Mouse (Mus musculus) hindbrain, embryonic 12.5 days (tissue): ENCODE measurements around the gene Ankrd27. TPM values are rescaled to one million over a fixed set of nuclear protein-coding genes. Genes with fewer than 3 reads are reported as not detected.

Source experiments
- ATAC-seq: fragments of 200-750 bp; cut with Nextera tagmentation; 2 replicates; pipeline ENCODE4 v1.8.0; 2017; ENCODE audit warnings: moderate TSS enrichment; ENCODE audit not compliant: low FRiP score
- H3K27ac ChIP-seq: fragments of 300-500 bp; sonication (generic); 2 replicates; pipeline ENCODE4 v1.5.1; 2016; ENCODE audit warnings: mild to moderate bottlenecking
- H3K27me3 ChIP-seq: fragments of 300-500 bp; sonication (generic); 2 replicates; pipeline ENCODE4 v1.6.1; 2016; ENCODE audit warnings: mild to moderate bottlenecking
- H3K36me3 ChIP-seq: fragments of 300-500 bp; sonication (generic); 2 replicates; pipeline ENCODE4 v1.6.1; 2016; ENCODE audit warnings: mild to moderate bottlenecking
- H3K4me1 ChIP-seq: fragments of 300-500 bp; sonication (generic); 2 replicates; pipeline ENCODE4 v1.6.1; 2016
- H3K4me2 ChIP-seq: fragments of 300-500 bp; sonication (generic); replicated peaks from 2 replicates; pipeline ENCODE4 v1.6.1; 2016; ENCODE audit warnings: mild to moderate bottlenecking
- H3K4me3 ChIP-seq: fragments of 300-500 bp; sonication (generic); 2 replicates; pipeline ENCODE4 v1.5.1; 2016; ENCODE audit warnings: mild to moderate bottlenecking
- H3K9ac ChIP-seq: fragments of 300-500 bp; sonication (generic); 2 replicates; pipeline ENCODE4 v1.6.1; 2016; ENCODE audit warnings: mild to moderate bottlenecking, moderate library complexity
- H3K9me3 ChIP-seq: fragments of 300-500 bp; sonication (generic); replicated peaks from 2 replicates; pipeline ENCODE4 v1.6.1; 2016; ENCODE audit warnings: mild to moderate bottlenecking
- WGBS: fragments of 180-500 bp; shearing (Covaris S2); methylation state at CpG from one replicate; pipeline ENCODE4 v1.1.7; 2016; 5-methylcytosine and 5-hydroxymethylcytosine counted together
- polyA plus RNA-seq: library from polyadenylated mRNA; unstranded; fragments of >200 nt; fragmentation: Nextera tagmentation; extraction: Ambion mirVana; gene quantifications from 2 replicates; pipeline ENCODE4 v1.2.1, GENCODE M21; 2016

Gene Ankrd27
- polyA plus RNA-seq: 30.3 and 32.1 TPM in 2 replicates

- Histone ChIP-seq H3K27ac (peak within 1 kb of the TSS; percentile 80), H3K4me1 (peaks cover 25% of the 10 kb centered on the region), H3K4me2 (peak within 1 kb of the TSS; percentile 99), H3K4me3 (peak within 1 kb of the TSS; percentile 86), H3K9ac (peak within 1 kb of the TSS; percentile 81), H3K36me3 (no peaks in the 10 kb centered on the region), H3K9me3 (no peaks in the 10 kb centered on the region), H3K27me3 (peaks cover 38% of the 10 kb centered on the region)
- WGBS: under 1% methylated on average over 49 of the region's 49 CpGs
- peak; percentile 99 for ATAC-seq
Measured at GRCm38 (mm10) chr7:35586055-35586905, at the start of gene Ankrd27. TSS of gene Ankrd27 (plus strand) at chr7:35586244.

DNA sequence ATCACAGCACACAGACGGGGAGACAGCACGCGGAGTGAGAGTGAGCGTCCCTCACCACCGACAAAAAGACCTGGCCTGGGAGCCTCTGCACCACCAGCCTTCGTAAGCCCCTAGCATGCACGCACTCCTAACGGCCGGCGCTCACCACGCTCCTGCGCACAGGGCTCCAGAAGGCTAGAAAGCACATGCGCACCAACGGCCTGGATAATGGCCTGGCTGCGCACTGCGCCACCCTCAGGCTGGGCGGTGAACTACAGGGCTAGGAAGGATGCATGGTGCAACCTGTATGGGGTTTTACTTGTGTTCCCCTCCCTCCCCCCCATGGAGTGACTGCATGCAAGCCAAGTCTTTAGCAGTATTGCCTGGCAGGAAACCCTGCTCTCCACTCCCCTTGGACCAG lies 48.5 kb upstream of the Ankrd27 start, which contains the start of gene Tdrd12:
Gene Tdrd12, minus strand, starts transcription at position 184 of the 400 bp plus-strand sequence.
- no peaks in the 10 kb centered on the region for H3K9me3 ChIP-seq
- no peak within 1 kb of the TSS for H3K9ac ChIP-seq
- no peaks in the 10 kb centered on the region for H3K4me1 ChIP-seq
- H3K36me3 ChIP-seq: no peaks in the 10 kb centered on the region
- ATAC-seq: no peak
- H3K27me3 ChIP-seq: no peaks in the 10 kb centered on the region
- H3K4me2 ChIP-seq: no peak within 1 kb of the TSS
- 85% methylated on average over 17 of the region's 17 CpGs for WGBS
- H3K4me3 ChIP-seq: no peak within 1 kb of the TSS
- no peak within 1 kb of the TSS for H3K27ac ChIP-seq

DNA sequence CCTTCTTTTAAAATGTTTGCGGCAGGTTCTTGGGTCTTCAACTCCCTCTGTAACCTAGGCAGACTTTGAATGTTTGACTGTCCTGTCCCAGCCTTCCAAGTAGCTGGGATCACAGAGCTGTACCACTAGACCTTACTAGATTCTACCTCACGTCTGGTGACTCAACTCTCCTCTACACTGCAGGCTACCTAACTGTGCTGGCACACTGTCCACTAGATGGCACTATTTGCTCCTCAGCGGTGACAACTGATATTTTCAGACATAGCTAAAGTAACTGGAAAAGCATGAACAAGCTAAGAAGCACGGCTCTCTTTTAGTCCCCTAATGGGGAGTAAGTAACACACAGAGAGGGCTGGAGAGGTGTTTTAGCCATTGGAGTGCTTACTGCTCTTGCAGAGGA lies 40.2 kb upstream of the Ankrd27 start:
- Histone ChIP-seq H3K9me3 (no peaks in the 10 kb centered on the region), H3K27ac (no peak overlapping the region), H3K36me3 (peaks cover 22% of the 10 kb centered on the region), H3K4me2 (no peak overlapping the region), H3K9ac (no peak overlapping the region), H3K27me3 (no peaks in the 10 kb centered on the region), H3K4me3 (no peak overlapping the region), H3K4me1 (no peaks in the 10 kb centered on the region)
- WGBS: 38% methylated on average over 4 of the region's 4 CpGs
- no peak for ATAC-seq

DNA sequence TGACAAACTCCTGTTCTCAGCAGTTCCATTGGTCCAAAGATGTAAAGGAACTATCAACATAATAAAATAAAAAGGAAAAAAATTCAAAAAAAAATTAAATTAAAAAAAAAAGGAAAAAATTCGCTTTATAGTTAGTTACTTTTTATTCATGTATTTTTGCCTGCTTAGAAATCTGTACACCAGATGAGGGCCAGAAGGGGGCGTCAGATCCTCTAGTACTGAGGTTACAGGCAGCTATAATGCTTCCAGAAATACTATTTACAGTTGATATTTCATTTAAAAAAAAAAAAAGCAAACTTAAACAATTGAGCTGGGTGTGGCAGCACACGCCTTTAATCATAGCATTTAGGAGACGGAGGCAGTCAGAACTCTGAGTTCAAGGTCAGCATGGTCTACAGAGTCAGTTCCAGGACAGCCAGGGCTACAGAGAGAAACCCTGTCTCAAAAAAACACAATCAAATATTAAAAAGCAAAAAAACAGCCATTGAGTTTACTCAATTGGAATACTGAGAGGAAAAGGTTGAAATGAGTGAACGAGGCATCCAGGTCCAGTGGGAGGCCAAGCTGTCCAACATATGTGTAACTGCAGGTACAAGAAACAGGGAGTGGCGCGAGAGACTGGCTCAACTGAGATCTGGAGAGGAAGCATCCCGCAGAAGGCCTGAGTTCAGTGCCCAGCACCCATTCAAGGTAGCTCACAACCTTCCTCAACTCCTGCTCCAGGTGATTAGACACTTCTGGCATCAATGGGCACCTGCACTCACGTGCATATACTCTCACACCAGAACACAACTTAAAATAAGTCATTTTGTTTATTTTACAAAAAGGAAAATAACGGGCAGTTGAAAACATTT lies 32.1 kb upstream of the Ankrd27 start:
- Histone ChIP-seq H3K9ac (no peak overlapping the region), H3K4me3 (peak overlapping the region; percentile 55), H3K4me2 (peak overlapping the region; percentile 92)

GRCm38 (mm10) chr7:35554605-35555175 lies 31.4 kb upstream of the Ankrd27 start:
- no peaks in the 10 kb centered on the region for H3K27me3 ChIP-seq
- H3K4me1 ChIP-seq: peaks cover 12% of the 10 kb centered on the region
- peak; percentile 75 for ATAC-seq
- WGBS: 4% methylated on average over 26 of the region's 28 CpGs
- peak overlapping the region; percentile 55 for H3K4me3 ChIP-seq
- peak overlapping the region; percentile 77 for H3K9ac ChIP-seq
- H3K27ac ChIP-seq: peak overlapping the region; percentile 91
- H3K4me2 ChIP-seq: peak overlapping the region; percentile 92
- H3K36me3 ChIP-seq: peaks cover 18% of the 10 kb centered on the region
- no peaks in the 10 kb centered on the region for H3K9me3 ChIP-seq

More for the DNA sequence above, 32.1 kb upstream of the Ankrd27 start:
- H3K36me3 ChIP-seq: peaks cover 23% of the 10 kb centered on the region
- 64% methylated on average over 10 of the region's 10 CpGs for WGBS
- H3K4me1 ChIP-seq: peaks cover 12% of the 10 kb centered on the region
- no peaks in the 10 kb centered on the region for H3K27me3 ChIP-seq
- no peaks in the 10 kb centered on the region for H3K9me3 ChIP-seq
- no peak for ATAC-seq
- H3K27ac ChIP-seq: no peak overlapping the region

DNA sequence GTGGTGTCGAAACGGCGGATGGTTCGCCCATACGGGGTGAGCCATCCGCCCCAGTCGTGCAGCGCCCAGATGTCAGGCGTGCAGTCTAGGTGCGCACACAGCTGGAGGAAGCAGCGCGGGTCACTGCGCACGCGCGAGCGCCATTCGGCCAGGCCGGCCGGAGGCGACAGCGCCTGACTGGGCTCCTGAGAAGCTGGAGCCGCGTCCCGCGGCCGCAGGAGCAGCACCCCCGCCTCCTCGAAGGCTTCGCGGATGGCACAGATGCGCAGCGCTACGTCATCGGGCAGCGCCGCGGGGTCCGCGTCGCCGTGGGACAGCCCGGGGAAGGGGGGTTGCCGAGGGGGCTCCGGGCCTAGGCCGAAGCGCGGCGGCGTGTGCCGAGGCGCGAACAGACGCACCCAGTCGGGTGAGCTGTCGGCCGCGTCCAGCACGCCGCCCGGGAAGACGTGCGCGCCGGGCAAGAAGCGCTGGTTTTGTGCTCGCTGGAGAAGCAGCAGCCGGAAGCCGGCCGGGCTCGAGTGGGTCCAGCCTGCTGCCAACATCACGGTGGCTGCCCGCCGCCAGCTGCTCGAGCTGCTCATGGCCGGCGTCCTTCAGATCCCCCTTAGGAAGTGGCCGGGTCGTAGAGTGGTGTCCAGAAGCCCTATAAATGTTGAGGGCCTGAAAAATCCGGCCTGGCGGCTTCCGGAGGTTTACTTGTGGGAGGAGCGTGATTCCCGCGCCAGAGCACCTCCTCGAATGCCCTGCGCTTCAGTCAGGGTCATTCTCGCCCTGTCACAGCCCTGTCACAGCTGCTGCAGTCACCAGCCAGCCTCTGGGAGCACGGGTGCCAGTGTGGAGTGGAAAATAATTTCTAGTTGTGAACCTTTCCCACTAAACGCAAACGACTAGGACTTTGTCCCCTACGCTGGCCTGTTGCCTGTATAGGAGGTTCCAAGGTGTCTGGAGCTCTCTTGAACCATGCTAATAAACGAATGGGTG lies 30.5 kb upstream of the Ankrd27 start:
- peaks cover 12% of the 10 kb centered on the region for H3K4me1 ChIP-seq
- H3K4me3 ChIP-seq: peak overlapping the region; percentile 55
- no peaks in the 10 kb centered on the region for H3K9me3 ChIP-seq
- H3K27me3 ChIP-seq: no peaks in the 10 kb centered on the region
- ATAC-seq: peak; percentile 94
- peak overlapping the region; percentile 77 for H3K9ac ChIP-seq
- peak overlapping the region; percentile 92 for H3K4me2 ChIP-seq
- under 1% methylated on average over 82 of the region's 93 CpGs for WGBS
- peak overlapping the region; percentile 91 for H3K27ac ChIP-seq
- H3K36me3 ChIP-seq: peaks cover 10% of the 10 kb centered on the region

GRCm38 (mm10) chr7:35556205-35556603 lies 29.8 kb upstream of the Ankrd27 start, which contains the start of gene Nudt19:
TSS of gene Nudt19 (minus strand) at chr7:35556304.
- H3K4me2 ChIP-seq: peak within 1 kb of the TSS; percentile 92
- ATAC-seq: no peak
- 0 out of 2 replicates have a peak, but pooled peaks cover 5% of the 10 kb centered on the region for H3K36me3 ChIP-seq
- peak within 1 kb of the TSS; percentile 55 for H3K4me3 ChIP-seq
- 81% methylated on average over 4 of the region's 4 CpGs for WGBS
- peaks cover 12% of the 10 kb centered on the region for H3K4me1 ChIP-seq
- H3K27ac ChIP-seq: peak within 1 kb of the TSS; percentile 91
- H3K9ac ChIP-seq: peak within 1 kb of the TSS; percentile 77
- no peaks in the 10 kb centered on the region for H3K9me3 ChIP-seq
- H3K27me3 ChIP-seq: no peaks in the 10 kb centered on the region

DNA sequence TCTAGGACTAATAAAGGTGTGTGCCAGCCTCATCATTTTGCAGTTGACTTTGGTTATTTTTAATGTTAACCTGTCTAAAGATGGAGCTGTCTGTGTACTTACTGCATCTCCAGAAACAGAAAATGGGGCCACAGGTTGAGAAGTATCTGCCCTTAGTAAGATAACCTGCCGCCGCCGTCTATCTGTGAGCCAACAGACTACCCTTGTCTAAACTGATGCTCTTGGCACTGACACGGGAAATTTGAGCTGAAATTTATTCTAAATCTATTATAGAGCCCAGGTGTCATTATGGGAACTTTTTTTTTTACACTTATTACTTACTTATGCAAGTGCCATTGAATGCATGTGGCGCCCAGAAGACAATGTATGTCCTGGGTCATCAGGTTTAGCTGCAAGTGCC lies 29.1 kb upstream of the Ankrd27 start:
- 90% methylated on average over 5 of the region's 5 CpGs for WGBS
- no peak overlapping the region for H3K4me3 ChIP-seq
- H3K9ac ChIP-seq: no peak overlapping the region
- no peak for ATAC-seq
- H3K36me3 ChIP-seq: no peaks in the 10 kb centered on the region
- no peaks in the 10 kb centered on the region for H3K27me3 ChIP-seq
- no peaks in the 10 kb centered on the region for H3K9me3 ChIP-seq
- no peak overlapping the region for H3K4me2 ChIP-seq
- no peak overlapping the region for H3K27ac ChIP-seq
- peaks cover 12% of the 10 kb centered on the region for H3K4me1 ChIP-seq

DNA sequence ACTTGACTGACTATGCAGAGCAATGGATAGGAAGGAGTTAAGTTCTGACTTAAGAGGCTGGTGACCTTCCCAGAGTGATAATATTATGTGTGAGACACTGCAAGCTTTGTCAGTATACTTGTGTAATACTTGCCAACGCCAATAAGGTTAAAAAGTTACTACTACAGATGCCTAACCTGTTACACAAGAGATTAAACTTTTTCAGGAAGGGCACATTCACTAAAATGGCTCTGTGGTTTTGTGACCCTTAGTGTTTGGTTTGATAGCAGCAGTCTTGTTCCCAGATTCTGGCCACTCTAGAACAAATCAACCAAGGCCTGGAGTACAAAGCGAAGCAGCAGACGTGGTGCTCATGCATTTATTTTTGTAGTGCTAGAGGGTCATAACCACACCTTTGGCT lies 28.5 kb upstream of the Ankrd27 start:
- Histone ChIP-seq H3K4me2 (no peak overlapping the region), H3K9me3 (no peaks in the 10 kb centered on the region), H3K4me3 (no peak overlapping the region), H3K9ac (no peak overlapping the region), H3K27me3 (no peaks in the 10 kb centered on the region), H3K27ac (no peak overlapping the region), H3K36me3 (no peaks in the 10 kb centered on the region), H3K4me1 (peaks cover 12% of the 10 kb centered on the region)
- 80% methylated on average over 3 of the region's 3 CpGs for WGBS
- no peak for ATAC-seq

GRCm38 (mm10) chr7:35558681-35559080 lies 27.4 kb upstream of the Ankrd27 start:
- no peaks in the 10 kb centered on the region for H3K36me3 ChIP-seq
- no peak for ATAC-seq
- 57% methylated on average over 2 of the region's 2 CpGs for WGBS
- peaks cover 12% of the 10 kb centered on the region for H3K4me1 ChIP-seq
- no peak overlapping the region for H3K4me3 ChIP-seq
- no peak overlapping the region for H3K27ac ChIP-seq
- H3K9me3 ChIP-seq: no peaks in the 10 kb centered on the region
- no peak overlapping the region for H3K9ac ChIP-seq
- no peaks in the 10 kb centered on the region for H3K27me3 ChIP-seq
- H3K4me2 ChIP-seq: no peak overlapping the region

- no peak for ATAC-seq
- WGBS: 91% methylated on average over 3 of the region's 3 CpGs
Measured at GRCm38 (mm10) chr7:35559838-35560237, 26.2 kb upstream of the Ankrd27 start.

More at GRCm38 (mm10) chr7:35559838-35560237, 26.2 kb upstream of the Ankrd27 start:
- Histone ChIP-seq H3K27ac (no peak overlapping the region), H3K4me2 (no peak overlapping the region), H3K9ac (no peak overlapping the region), H3K27me3 (no peaks in the 10 kb centered on the region), H3K36me3 (no peaks in the 10 kb centered on the region), H3K4me3 (no peak overlapping the region), H3K9me3 (no peaks in the 10 kb centered on the region), H3K4me1 (peaks cover 6% of the 10 kb centered on the region; the same call in 1 of the 2 replicates)
